Mouse (Mus musculus): ENCODE results near the gene Clec2d. TPM values are rescaled to one million over a fixed set of nuclear protein-coding genes. Genes with fewer than 3 reads are reported as not detected.
"Not testable (repeated sequence)": the region's sequence is repeated elsewhere in the genome, so short reads cannot be mapped to it uniquely, and the experiment has no call there.

The Clec2d gene
- total RNA-seq (2021), result 1 to 10 TPM; 6.2 to 7.4 TPM

- peak; percentile 9 to 31 for DNase-seq (ENCODE audit: extremely low spot score in 1 of 2, low spot score in 1 of 2)
Observed at GRCm38 (mm10) chr6:129180403-129181169, at the start of gene Clec2d. Gene Clec2d, plus strand, starts transcription at chr6:129180615.

DNA sequence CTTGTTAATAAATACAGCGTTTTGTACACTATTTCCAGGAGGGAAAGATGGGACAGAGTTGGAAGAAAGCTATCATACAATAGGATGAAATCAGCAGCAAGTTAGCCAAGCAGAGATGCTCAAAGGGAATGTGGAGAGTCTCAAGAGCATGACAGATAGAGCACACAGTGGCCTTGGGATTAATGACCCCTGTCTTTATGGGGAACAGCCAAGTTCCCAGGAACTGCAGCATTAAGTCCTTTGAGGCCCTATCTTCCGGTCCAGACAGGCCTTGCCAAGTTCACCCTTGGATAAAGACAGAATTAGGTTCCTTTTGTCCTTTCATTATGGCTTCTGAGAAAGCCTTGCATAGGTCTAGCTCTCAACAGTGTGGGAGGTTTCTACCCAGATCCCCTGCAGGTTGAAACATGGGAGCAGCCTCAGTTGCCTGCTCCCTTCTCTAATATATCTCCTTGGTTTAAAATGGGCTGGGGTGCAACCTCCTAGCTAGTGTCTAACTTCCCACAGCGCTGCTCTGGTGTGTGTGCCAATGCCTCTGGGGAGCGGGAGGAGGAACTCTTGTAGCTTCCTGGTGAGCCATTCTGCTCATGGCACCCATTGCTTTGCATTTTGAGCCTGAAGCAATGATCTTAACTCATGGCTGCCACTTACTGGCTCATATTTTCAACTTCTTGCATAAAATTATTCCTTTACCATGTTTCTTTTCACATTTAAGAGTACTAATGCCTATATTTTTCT is 47.6 kb upstream of the Clec2d start:
- no peak for DNase-seq (ENCODE audit: extremely low spot score in 1 of 2, low spot score in 1 of 2)

DNA sequence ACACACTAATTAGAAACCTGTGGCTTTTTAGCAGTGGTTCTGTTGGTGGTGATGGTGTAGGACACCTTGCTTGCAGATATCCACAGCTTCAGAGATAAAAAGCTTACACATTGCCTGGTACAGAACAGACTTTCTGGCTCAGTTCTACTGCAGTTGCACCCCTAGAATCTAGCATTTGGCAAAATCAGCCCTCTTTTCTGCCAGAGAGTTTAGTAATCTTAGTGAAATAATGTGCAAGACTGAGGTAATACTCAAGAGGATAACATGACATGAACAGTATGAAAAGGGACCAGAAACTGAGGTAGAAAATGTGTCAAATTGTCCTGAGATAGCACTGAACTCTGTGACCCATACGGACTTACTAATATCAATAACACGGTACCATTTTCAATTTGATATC is 33.6 kb upstream of the Clec2d start:
- DNase-seq (ENCODE audit: extremely low spot score in 1 of 2, low spot score in 1 of 2), result no peak

- DNase-seq (ENCODE audit: extremely low spot score in 1 of 2, low spot score in 1 of 2), result no peak
Observed at GRCm38 (mm10) chr6:129160103-129160502, 20.3 kb upstream of the Clec2d start.

- no peak for DNase-seq (ENCODE audit: extremely low spot score in 1 of 2, low spot score in 1 of 2)
Observed at GRCm38 (mm10) chr6:129161136-129161535, 19.3 kb upstream of the Clec2d start.

GRCm38 (mm10) chr6:129161951-129162350 is 18.5 kb upstream of the Clec2d start:
- DNase-seq (ENCODE audit: extremely low spot score in 1 of 2, low spot score in 1 of 2), result no peak

GRCm38 (mm10) chr6:129162587-129163159 is 17.7 kb upstream of the Clec2d start:
- DNase-seq (ENCODE audit: extremely low spot score in 1 of 2, low spot score in 1 of 2), result no peak

GRCm38 (mm10) chr6:129163606-129164005 is 16.8 kb upstream of the Clec2d start:
- no peak for DNase-seq (ENCODE audit: extremely low spot score in 1 of 2, low spot score in 1 of 2)

GRCm38 (mm10) chr6:129170925-129171324 is 9.5 kb upstream of the Clec2d start:
- no peak for DNase-seq (ENCODE audit: extremely low spot score in 1 of 2, low spot score in 1 of 2)

GRCm38 (mm10) chr6:129171675-129172074 is 8.7 kb upstream of the Clec2d start:
- DNase-seq (ENCODE audit: extremely low spot score in 1 of 2, low spot score in 1 of 2), result no peak

DNA sequence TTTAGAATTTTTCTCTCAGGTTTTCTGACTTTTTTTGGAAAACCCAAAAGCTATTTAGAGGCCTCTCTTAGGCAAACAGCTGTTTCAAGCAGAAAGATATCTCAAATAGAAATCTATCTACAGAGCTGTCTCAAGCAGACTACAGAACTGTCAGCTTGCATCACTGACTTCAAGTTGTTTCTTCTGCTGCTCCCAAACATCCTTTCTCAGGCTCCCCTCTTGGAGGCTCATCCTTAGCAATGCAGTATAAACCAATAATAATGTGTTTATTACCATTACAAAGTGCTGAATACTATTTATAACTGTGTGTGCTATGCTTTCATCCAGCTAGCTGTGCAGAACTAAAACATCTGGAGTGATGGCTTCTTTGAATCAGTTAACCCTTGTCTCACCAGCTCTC is 5.6 kb upstream of the Clec2d start:
- DNase-seq (ENCODE audit: extremely low spot score in 1 of 2, low spot score in 1 of 2), result no peak

DNA sequence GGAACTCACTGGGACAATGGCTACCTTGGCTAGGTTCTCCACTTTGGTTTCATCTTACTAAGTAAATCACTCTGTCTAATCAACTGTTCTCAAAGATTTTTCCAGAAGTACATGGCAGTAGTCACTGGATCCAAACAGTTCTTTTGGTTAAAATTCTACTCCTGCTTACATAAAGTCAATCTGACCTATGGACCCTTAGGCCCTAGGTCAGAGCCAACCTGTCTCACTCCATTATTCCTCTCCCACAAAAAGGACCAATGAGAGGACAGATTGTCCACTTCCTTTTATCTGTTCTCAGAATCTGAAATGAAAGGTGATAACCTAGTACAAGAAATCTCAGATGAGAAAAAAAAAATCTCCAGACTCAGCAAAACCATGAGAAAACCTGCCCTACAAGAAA is 4.8 kb upstream of the Clec2d start:
- no peak for DNase-seq (ENCODE audit: extremely low spot score in 1 of 2, low spot score in 1 of 2)

- no peak for DNase-seq (ENCODE audit: extremely low spot score in 1 of 2, low spot score in 1 of 2)
Observed at GRCm38 (mm10) chr6:129176621-129177020, 3.8 kb upstream of the Clec2d start.

- no peak for DNase-seq (ENCODE audit: extremely low spot score in 1 of 2, low spot score in 1 of 2)
Observed at GRCm38 (mm10) chr6:129179281-129179680, 1.1 kb upstream of the Clec2d start.

GRCm38 (mm10) chr6:129179831-129180230 is 584 bp upstream of the Clec2d start:
- not testable (repeated sequence) for DNase-seq (ENCODE audit: extremely low spot score in 1 of 2, low spot score in 1 of 2)

DNA sequence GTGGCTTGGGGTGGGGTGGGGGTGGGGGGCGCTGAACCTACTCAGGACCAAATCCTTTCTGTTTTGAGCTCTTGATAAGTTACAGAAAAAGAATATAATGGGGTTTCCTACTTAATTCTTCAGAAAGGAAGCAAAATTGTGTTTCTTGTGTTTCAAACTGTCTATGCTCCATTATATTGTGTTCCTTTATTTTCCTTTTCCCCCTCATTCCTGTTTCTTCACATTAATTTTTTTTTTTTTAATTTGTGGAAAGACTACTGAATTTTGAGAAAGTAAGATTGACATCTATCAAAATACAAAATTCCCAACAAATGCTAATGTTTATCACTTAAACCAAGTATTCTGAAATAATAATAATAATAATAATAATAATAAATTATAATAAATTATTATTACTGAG is 834 bp downstream of the Clec2d start:
- DNase-seq (ENCODE audit: extremely low spot score in 1 of 2, low spot score in 1 of 2), result no peak

- DNase-seq (ENCODE audit: extremely low spot score in 1 of 2, low spot score in 1 of 2), result no peak
Observed at GRCm38 (mm10) chr6:129181683-129182082, 1.3 kb downstream of the Clec2d start.

GRCm38 (mm10) chr6:129182518-129182917 is 2.1 kb downstream of the Clec2d start:
- DNase-seq (ENCODE audit: extremely low spot score in 1 of 2, low spot score in 1 of 2), result no peak

GRCm38 (mm10) chr6:129184001-129184400 is 3.6 kb downstream of the Clec2d start:
- DNase-seq (ENCODE audit: extremely low spot score in 1 of 2, low spot score in 1 of 2), result not testable (repeated sequence)

DNA sequence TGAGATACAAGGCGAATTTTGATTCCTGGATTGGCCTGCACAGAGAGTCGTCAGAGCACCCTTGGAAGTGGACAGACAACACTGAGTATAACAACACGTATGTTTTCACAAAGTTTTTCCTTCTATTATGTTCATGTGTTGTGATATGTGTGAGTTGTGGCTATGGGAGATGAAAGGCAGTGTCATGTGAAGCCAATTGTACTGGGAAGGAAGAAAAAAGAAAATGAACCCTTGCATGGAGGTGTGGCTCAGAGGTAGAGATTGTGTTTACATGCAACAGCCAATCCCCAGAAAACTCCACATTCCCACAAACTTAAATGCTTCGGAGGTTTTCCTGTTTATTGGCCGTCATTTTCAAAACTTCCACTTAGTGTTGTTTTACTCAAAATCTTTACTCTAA is 4.4 kb downstream of the Clec2d start:
- DNase-seq (ENCODE audit: extremely low spot score in 1 of 2, low spot score in 1 of 2), result no peak

DNA sequence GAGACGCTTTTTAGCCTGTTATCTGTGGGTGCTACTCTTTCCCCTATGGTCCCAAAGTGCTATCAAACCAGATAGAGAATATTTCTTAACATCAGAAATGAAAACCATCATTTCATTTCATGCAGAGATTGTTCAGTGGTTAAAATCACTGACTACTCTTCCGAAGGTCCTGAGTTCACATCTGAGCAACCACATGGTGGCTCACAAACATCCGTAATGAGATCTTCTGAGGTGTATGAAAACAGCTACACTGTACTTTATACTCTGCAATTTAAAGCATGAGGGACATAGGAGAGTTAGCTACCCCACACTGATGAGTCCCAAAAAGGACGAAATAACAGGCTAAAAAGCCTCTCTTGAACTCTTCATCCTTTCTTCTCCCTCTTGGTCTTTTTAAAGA is 5.6 kb downstream of the Clec2d start:
- DNase-seq (ENCODE audit: extremely low spot score in 1 of 2, low spot score in 1 of 2), result no peak

Measured in layer of hippocampus, postnatal 25 days (tissue).